Mouse (Mus musculus): ENCODE measurements around the gene Vhl.

Vhl gene

GRCm38 (mm10) chr6:113612258-113612969 is 11.3 kb upstream of the Vhl start:
- ChIA-PET POLR2A (interaction anchor here (0.6 to 2.5 kb wide), 14 partner anchors 9 to 536 kb away, joined by 3 to 16 read pairs (median 3); partner anchors contain the start of genes Emc3 (in 1 of the 4), Fancd2 (in 1 of the 4), Fancd2os (in 1 of the 4) and Vhl (in 1 of the 4)), CTCF (interaction anchor here in 3 of 4 experiments (0.6 to 1.5 kb wide), 4 partner anchors 8 to 440 kb away, joined by 3 to 7 read pairs (median 3); no protein-coding TSS in a partner anchor)

GRCm38 (mm10) chr6:113614152-113614551 is 9.6 kb upstream of the Vhl start:
- POLR2A ChIA-PET = interaction anchor here in 2 of 4 experiments (0.9 to 2.5 kb wide), 7 partner anchors 9 to 53 kb away, joined by 3 to 11 read pairs (median 4); partner anchors contain the start of genes Brk1 (in 2 of the 2), Fancd2os (in 1 of the 2) and Vhl (in 1 of the 2)
- CTCF ChIA-PET = interaction anchor here in 1 of 4 experiments (1.2 kb wide), 2 partner anchors 10 to 24 kb away, joined by 3 read pairs; partner anchors contain the start of gene Irak2

GRCm38 (mm10) chr6:113614997-113615396 is 8.8 kb upstream of the Vhl start:
- POLR2A ChIA-PET = interaction anchor here in 2 of 4 experiments (0.9 to 1.8 kb wide), 8 partner anchors 11 to 82 kb away, joined by 3 to 6 read pairs (median 4); partner anchors contain the start of genes Brk1 (in 2 of the 2), Fancd2os (in 1 of the 2) and Tatdn2 (in 1 of the 2)
- CTCF ChIA-PET = interaction anchor here in 1 of 4 experiments (1.2 kb wide), 2 partner anchors 11 to 23 kb away, joined by 3 read pairs; partner anchors contain the start of gene Irak2

GRCm38 (mm10) chr6:113615489-113615888 is 8.3 kb upstream of the Vhl start:
- CTCF ChIA-PET = interaction anchor here in 1 of 4 experiments (1.2 kb wide), 2 partner anchors 12 to 23 kb away, joined by 3 read pairs; partner anchors contain the start of gene Irak2
- POLR2A ChIA-PET = interaction anchor here in 3 of 4 experiments (1.0 to 1.8 kb wide), 7 partner anchors 11 to 81 kb away, joined by 3 to 6 read pairs (median 4); partner anchors contain the start of genes Brk1 (in 3 of the 3), Fancd2os (in 1 of the 3) and Tatdn2 (in 1 of the 3)

GRCm38 (mm10) chr6:113623386-113623785 is 373 bp upstream of the Vhl start:
- ChIA-PET POLR2A (interaction anchor here (0.7 to 3.5 kb wide), 11 partner anchors 10 to 151 kb away, joined by 3 to 15 read pairs (median 4); partner anchors contain the start of genes Irak2 (in 1 of the 4) and Sec13 (in 1 of the 4)), CTCF (interaction anchor here in 2 of 4 experiments (0.6 to 0.7 kb wide), 2 partner anchors 15 to 1099 kb away, joined by 6 read pairs; partner anchors contain the start of gene Irak2 (in 1 of the 2))

GRCm38 (mm10) chr6:113624989-113625770 is 1.4 kb downstream of the Vhl start:
- POLR2A ChIA-PET = interaction anchor here in 3 of 4 experiments (0.7 to 3.5 kb wide), 18 partner anchors 9 to 549 kb away, joined by 3 to 15 read pairs (median 3); partner anchors contain the start of genes Irak2 (in 1 of the 3) and Tatdn2 (in 1 of the 3)
- CTCF ChIA-PET = interaction anchor here in 2 of 4 experiments (0.6 to 0.9 kb wide), 3 partner anchors 13 to 184 kb away, joined by 3 to 5 read pairs (median 3); partner anchors contain the start of gene Irak2 (in 1 of the 2)

- CTCF ChIA-PET = interaction anchor here in 1 of 4 experiments (1.2 kb wide), 1 partner anchor 8 kb away, joined by 6 read pairs; the partner anchor contains the start of gene Irak2
- POLR2A ChIA-PET = interaction anchor here in 3 of 4 experiments (0.9 to 1.6 kb wide), 9 partner anchors 9 to 68 kb away, joined by 3 to 4 read pairs (median 3); partner anchors contain the start of gene Tatdn2 (in 2 of the 3)
These were observed 6.6 kb downstream of the Vhl start for GRCm38 (mm10) chr6:113630322-113630721.

GRCm38 (mm10) chr6:113632863-113633262 is 9.1 kb downstream of the Vhl start:
- ChIA-PET CTCF (interaction anchor here in 1 of 4 experiments (1.2 kb wide), 1 partner anchor 19 kb away, joined by 3 read pairs; no protein-coding TSS in a partner anchor), POLR2A (interaction anchor here in 2 of 4 experiments (0.6 to 1.8 kb wide), 3 partner anchors 11 to 14 kb away, joined by 4 to 5 read pairs (median 5); no protein-coding TSS in a partner anchor)

- ChIA-PET CTCF (interaction anchor here (0.5 to 2.3 kb wide), 77 partner anchors 8 to 1057 kb away, joined by 3 to 16 read pairs (median 4); partner anchors contain the start of genes Tatdn2 (in 3 of the 4), Brk1 (in 2 of the 4), Ghrl (in 2 of the 4) and Sec13 (in 1 of the 4)), POLR2A (interaction anchor here (0.6 to 3.1 kb wide), 49 partner anchors 9 to 1206 kb away, joined by 3 to 16 read pairs (median 4); partner anchors contain the start of genes Tatdn2 (in 3 of the 4), Brk1 (in 1 of the 4), Fancd2os (in 1 of the 4) and Sec13 (in 1 of the 4))
These were observed 14.7 kb downstream of the Vhl start, which contains the start of gene Irak2 for GRCm38 (mm10) chr6:113638302-113639040. Gene Irak2, plus strand, starts transcription at chr6:113638467.

- POLR2A ChIA-PET = interaction anchor here in 3 of 4 experiments (0.6 to 3.1 kb wide), 28 partner anchors 8 to 1206 kb away, joined by 3 to 16 read pairs (median 4); partner anchors contain the start of genes Fancd2os (in 1 of the 3), Tatdn2 (in 1 of the 3) and Vhl (in 1 of the 3)
- CTCF ChIA-PET = interaction anchor here (0.6 to 2.3 kb wide), 30 partner anchors 8 to 603 kb away, joined by 3 to 16 read pairs (median 5); partner anchors contain the start of gene Brk1 (in 1 of the 4)
These were observed 15.4 kb downstream of the Vhl start for GRCm38 (mm10) chr6:113639201-113639600.

GRCm38 (mm10) chr6:113642605-113643004 is 18.8 kb downstream of the Vhl start:
- CTCF ChIA-PET = interaction anchor here in 1 of 4 experiments (0.7 kb wide), 1 partner anchor 1270 kb away, joined by 3 read pairs; no protein-coding TSS in a partner anchor
- POLR2A ChIA-PET = interaction anchor here in 3 of 4 experiments (0.6 to 2.7 kb wide), 7 partner anchors 8 to 54 kb away, joined by 3 to 16 read pairs (median 6); partner anchors contain the start of gene Tatdn2 (in 1 of the 3)

- ChIA-PET POLR2A (interaction anchor here (0.6 to 2.7 kb wide), 12 partner anchors 9 to 137 kb away, joined by 3 to 16 read pairs (median 3); partner anchors contain the start of genes Sec13 (in 1 of the 4) and Tatdn2 (in 1 of the 4)), CTCF (interaction anchor here in 1 of 4 experiments (0.7 to 1.1 kb wide), 2 partner anchors 8 to 1270 kb away, joined by 3 to 4 read pairs; no protein-coding TSS in a partner anchor)
These were observed 19.3 kb downstream of the Vhl start for GRCm38 (mm10) chr6:113643021-113643420.

- POLR2A ChIA-PET = interaction anchor here (0.5 to 2.8 kb wide), 16 partner anchors 9 to 386 kb away, joined by 3 to 16 read pairs (median 7); partner anchors contain the start of gene Sec13 (in 1 of the 4)
- CTCF ChIA-PET = interaction anchor here in 1 of 4 experiments (0.8 to 1.1 kb wide), 2 partner anchors 9 to 17 kb away, joined by 3 to 4 read pairs; no protein-coding TSS in a partner anchor
These were observed 20.2 kb downstream of the Vhl start for GRCm38 (mm10) chr6:113643967-113644366.

GRCm38 (mm10) chr6:113644808-113645207 is 21.0 kb downstream of the Vhl start:
- CTCF ChIA-PET = interaction anchor here in 2 of 4 experiments (0.6 to 1.1 kb wide), 4 partner anchors 10 to 16 kb away, joined by 3 to 6 read pairs (median 4); no protein-coding TSS in a partner anchor

More at GRCm38 (mm10) chr6:113644808-113645207, 21.0 kb downstream of the Vhl start:
- POLR2A ChIA-PET = interaction anchor here in 3 of 4 experiments (0.7 to 2.8 kb wide), 16 partner anchors 10 to 54 kb away, joined by 3 to 16 read pairs (median 6); partner anchors contain the start of gene Tatdn2 (in 1 of the 3)
